Mouse (Mus musculus) small intestine, adult 2 months (tissue): ENCODE results near the gene Gdf9. TPM values are rescaled to one million over a fixed set of nuclear protein-coding genes. Genes with fewer than 3 reads are reported as not detected.

Experiments used
- H3K27ac ChIP-seq: fragments of 200-500 bp; 2 replicates; pipeline ENCODE4 v1.5.1; 2012; ENCODE audit warnings: low read depth, low read length, control low read depth, inconsistent platforms; ENCODE audit not compliant: insufficient read depth
- H3K27me3 ChIP-seq: fragments of 200-500 bp; 2 replicates; pipeline ENCODE4 v1.6.1; 2012; ENCODE audit warnings: mild to moderate bottlenecking, moderate library complexity, low read length, inconsistent platforms; ENCODE audit not compliant: control insufficient read depth, insufficient read depth
- H3K36me3 ChIP-seq: fragments of 200-500 bp; 2 replicates; pipeline ENCODE4 v1.6.1; 2012; ENCODE audit warnings: mild to moderate bottlenecking, low read length, control low read depth, inconsistent platforms; ENCODE audit not compliant: control insufficient read depth, insufficient read depth
- H3K4me1 ChIP-seq: fragments of 200-500 bp; 2 replicates; pipeline ENCODE4 v1.6.1; 2012; ENCODE audit warnings: low read length, inconsistent platforms, mixed read lengths; ENCODE audit not compliant: control insufficient read depth, insufficient read depth, insufficient read length
- H3K4me3 ChIP-seq: fragments of 200-500 bp; 2 replicates; pipeline ENCODE4 v1.5.1; 2012; ENCODE audit warnings: low read depth, mild to moderate bottlenecking, control low read depth, inconsistent platforms, low read length, moderate library complexity
- CTCF ChIP-seq: fragments of 200-500 bp; IDR thresholded peaks from 2 replicates; pipeline ENCODE4 v1.5.1; 2012; ENCODE audit warnings: low read depth, mild to moderate bottlenecking, control low read depth, inconsistent platforms, low read length, moderate library complexity, mixed read lengths; ENCODE audit not compliant: insufficient replicate concordance, insufficient read length; ENCODE audit errors: extremely low read depth
- POLR2A ChIP-seq: fragments of 200-500 bp; IDR thresholded peaks from 2 replicates; pipeline ENCODE4 v1.6.1; 2012; ENCODE audit warnings: low read depth, mild to moderate bottlenecking, control low read depth, inconsistent platforms, low read length, moderate library complexity
- whole genome bisulfite sequencing: fragments of 180-500 bp; shearing (Covaris S2); methylation state at CpG from one replicate; pipeline ENCODE4 v1.1.7; 2018; 5-methylcytosine and 5-hydroxymethylcytosine counted together
- polyA plus RNA-seq: library from polyadenylated mRNA; depleted of rRNA; stranded (reverse); fragments of >200 nt; gene quantifications from 2 replicates; pipeline ENCODE4 v1.2.3, GENCODE M21; 2012

Gdf9 gene
- polyA plus RNA-seq, 1 experiment: 1.3 TPM

DNA sequence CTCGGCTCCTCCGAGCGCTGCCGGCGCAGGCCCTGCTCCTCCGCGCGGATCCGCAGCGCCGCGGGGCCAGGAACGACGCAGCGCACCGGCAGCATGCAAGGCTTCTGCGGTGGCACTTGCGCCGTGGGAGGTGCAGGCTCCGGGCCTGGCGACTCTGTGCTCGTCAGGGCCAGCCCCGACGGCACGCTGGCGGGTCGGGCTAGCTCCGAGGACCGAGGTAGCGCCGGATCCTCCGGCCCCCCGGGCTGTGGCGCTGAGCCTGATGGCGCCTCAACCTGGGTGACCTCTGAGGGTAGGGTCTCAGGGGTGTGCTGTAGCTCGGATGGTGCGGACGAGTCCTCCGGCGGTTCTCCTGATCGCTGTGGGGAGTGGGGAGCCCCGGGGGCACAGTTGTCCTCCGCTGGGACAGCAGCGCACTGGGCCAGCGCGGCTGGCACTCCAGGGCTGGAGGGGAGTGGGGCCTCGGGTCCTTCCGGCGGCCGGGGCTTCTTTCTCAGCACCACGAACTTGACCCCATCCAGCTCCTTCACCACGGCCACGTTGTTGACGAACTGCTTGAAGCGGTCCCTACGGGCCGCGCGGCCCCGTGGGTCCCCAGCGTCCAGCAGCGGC is 48.5 kb downstream of the Gdf9 start:
- H3K27me3 ChIP-seq: no peaks in the 10 kb centered on the region; the same call in 1 of the 2 replicates

GRCm38 (mm10) chr11:53479783-53480301 is 49.0 kb downstream of the Gdf9 start, which contains the start of the genes Gm9945 and Sowaha:
TSS of gene Gm9945 (plus strand) at chr11:53480166.
TSS of gene Sowaha (minus strand) at chr11:53480274.
- H3K27me3 ChIP-seq: no peaks in the 10 kb centered on the region; the same call in 1 of the 2 replicates

More for the DNA sequence above, 48.5 kb downstream of the Gdf9 start:
- TF ChIP-seq CTCF (no peak), POLR2A (no peak)
- peak overlapping the region; percentile 79 for H3K4me3 ChIP-seq
- H3K27ac ChIP-seq: peak overlapping the region; percentile 80
- H3K36me3 ChIP-seq: no peaks in the 10 kb centered on the region
- peaks cover 12% of the 10 kb centered on the region for H3K4me1 ChIP-seq
- WGBS: 1% methylated on average over 62 of the region's 62 CpGs

GRCm38 (mm10) chr11:53481088-53481730 is 50.4 kb downstream of the Gdf9 start:
- Histone ChIP-seq H3K36me3 (no peaks in the 10 kb centered on the region), H3K27me3 (no peaks in the 10 kb centered on the region; the same call in 1 of the 2 replicates), H3K4me3 (no peak overlapping the region), H3K4me1 (peaks cover 12% of the 10 kb centered on the region), H3K27ac (no peak overlapping the region)
- TF ChIP-seq CTCF: no peak
- TF ChIP-seq POLR2A: no peak
- WGBS: 82% methylated on average over 4 of the region's 4 CpGs

More at GRCm38 (mm10) chr11:53479783-53480301, 49.0 kb downstream of the Gdf9 start, which contains the start of the genes Gm9945 and Sowaha:
- peak within 1 kb of the TSS; percentile 79 for H3K4me3 ChIP-seq
- H3K4me1 ChIP-seq: peaks cover 12% of the 10 kb centered on the region
- TF ChIP-seq POLR2A: peak; percentile 51; the same call in 1 of the 2 replicates
- 0 out of 2 replicates have a peak, but pooled peaks have one; percentile 9 for TF ChIP-seq CTCF
- H3K36me3 ChIP-seq: no peaks in the 10 kb centered on the region
- peak within 1 kb of the TSS; percentile 80 for H3K27ac ChIP-seq
- under 1% methylated on average over 40 of the region's 40 CpGs for WGBS

DNA sequence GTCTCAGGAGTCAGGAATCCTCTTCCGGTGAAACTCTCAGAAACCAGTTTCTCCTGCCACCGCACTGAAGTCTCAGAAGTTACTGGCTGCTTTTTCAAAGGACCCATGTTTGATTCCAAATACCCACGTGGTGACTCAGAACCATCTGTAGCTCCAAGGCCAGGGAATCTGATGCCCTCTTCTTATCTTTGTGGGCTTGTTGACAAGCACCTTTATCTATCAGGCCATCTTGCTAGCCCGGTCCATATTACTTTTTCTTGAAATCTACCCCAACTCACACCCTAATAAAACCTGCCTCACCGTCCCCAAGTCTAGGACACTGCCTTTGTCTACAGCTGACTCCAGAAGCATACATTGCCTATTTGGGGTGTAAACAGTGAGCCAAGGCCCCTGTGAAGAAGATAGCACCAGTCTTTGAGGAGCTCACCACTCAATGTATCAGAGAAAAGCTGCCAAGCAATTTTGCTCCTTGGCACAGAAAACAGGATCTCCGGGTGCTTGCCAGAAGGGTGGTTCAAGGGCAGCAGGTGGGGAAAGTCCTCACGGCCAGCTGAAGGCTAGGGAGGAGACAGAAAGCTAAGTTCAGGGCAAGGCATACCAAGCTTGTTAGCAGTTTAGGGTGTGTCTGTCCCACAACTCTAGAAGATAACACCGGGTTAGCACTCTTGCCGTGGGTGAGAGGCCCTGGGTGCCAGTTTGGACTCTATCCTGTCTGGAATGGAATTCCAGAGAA is 52.5 kb downstream of the Gdf9 start:
- Histone ChIP-seq H3K27me3 (no peaks in the 10 kb centered on the region; the same call in 1 of the 2 replicates), H3K36me3 (no peaks in the 10 kb centered on the region), H3K27ac (peak overlapping the region; percentile 100), H3K4me3 (no peak overlapping the region), H3K4me1 (peaks cover 12% of the 10 kb centered on the region)
- 32% methylated on average over 9 of the region's 9 CpGs for WGBS
- TF ChIP-seq CTCF (no peak), POLR2A (no peak)

GRCm38 (mm10) chr11:53485719-53486118 is 54.9 kb downstream of the Gdf9 start:
- H3K27ac ChIP-seq: no peak overlapping the region
- no peaks in the 10 kb centered on the region for H3K36me3 ChIP-seq
- H3K4me1 ChIP-seq: peaks cover 11% of the 10 kb centered on the region; the same call in 1 of the 2 replicates
- 40% methylated on average over 3 of the region's 3 CpGs for WGBS
- no peaks in the 10 kb centered on the region for H3K27me3 ChIP-seq
- H3K4me3 ChIP-seq: no peak overlapping the region
- peak; percentile 37; the same call in 1 of the 2 replicates for TF ChIP-seq CTCF
- no peak for TF ChIP-seq POLR2A

GRCm38 (mm10) chr11:53486351-53486750 is 55.5 kb downstream of the Gdf9 start:
- 87% methylated on average over 3 of the region's 3 CpGs for WGBS
- H3K4me1 ChIP-seq: peaks cover 11% of the 10 kb centered on the region; the same call in 1 of the 2 replicates
- H3K36me3 ChIP-seq: no peaks in the 10 kb centered on the region
- no peaks in the 10 kb centered on the region for H3K27me3 ChIP-seq
- no peak overlapping the region for H3K4me3 ChIP-seq
- TF ChIP-seq CTCF (no peak), POLR2A (no peak)
- no peak overlapping the region for H3K27ac ChIP-seq
